Mouse (Mus musculus): Measurements from ENCODE around the gene Fgd5. TPM values are rescaled to one million over a fixed set of nuclear protein-coding genes. Genes with fewer than 3 reads are reported as not detected.
A peak's percentile ranks its signal among the peaks of the same experiment; 100 is the strongest.

Fgd5 gene
- polyA plus RNA-seq, 1 experiment from 2014 or later, result 11.6 TPM

DNA sequence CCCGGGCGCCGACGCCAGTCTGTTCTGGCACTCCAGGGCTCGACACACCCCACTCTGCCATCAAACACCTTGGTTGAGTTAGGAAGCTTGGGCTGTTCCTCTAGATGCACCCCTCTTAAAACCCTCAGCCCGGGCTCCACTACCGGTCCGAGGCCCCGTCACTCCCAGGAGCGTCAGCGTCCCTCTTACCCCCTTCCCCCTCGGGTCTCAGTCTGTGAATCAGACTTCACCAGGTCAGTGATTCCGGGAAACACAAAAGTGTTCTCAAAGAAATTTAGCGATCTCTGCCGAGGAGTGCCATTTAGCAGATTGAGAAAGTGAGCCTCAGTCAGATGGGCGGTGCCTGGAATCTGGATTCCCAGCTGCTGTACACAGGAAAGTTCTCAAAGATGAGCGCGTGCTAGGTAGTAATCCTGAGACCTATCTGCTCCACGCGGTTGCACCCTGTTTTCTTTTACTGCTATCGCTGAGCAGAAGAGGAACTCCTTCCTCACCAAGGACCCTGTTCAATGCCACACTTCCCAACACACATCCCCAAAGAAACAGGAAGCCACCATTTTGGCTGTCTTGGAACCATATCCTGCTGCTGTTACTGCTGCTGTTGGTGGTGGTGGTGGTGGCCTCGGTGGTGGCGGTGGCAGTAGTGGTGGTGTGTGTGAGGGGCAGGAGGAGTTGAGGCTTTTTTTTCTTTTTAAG is 771 bp downstream of the Fgd5 start:
- Histone ChIP-seq H3K4me3 (peak overlapping the region; percentile 59), H3K27ac (peak overlapping the region; percentile 58), H3K4me1 (replicated peaks) (peaks cover 12% of the 10 kb centered on the region), H3K4me2 (peak overlapping the region; percentile 93), H3K9ac (peak overlapping the region; percentile 59), H3K27me3 (peaks cover 39% of the 10 kb centered on the region), H3K9me3 (replicated peaks) (no peaks in the 10 kb centered on the region), H3K36me3 (no peaks in the 10 kb centered on the region)
- ATAC-seq (replicated peaks; ENCODE audit: insufficient number of reproducible peaks, insufficient read depth, low FRiP score, low read depth), result no peak
- WGBS, result 7% methylated on average over 23 of the region's 23 CpGs

DNA sequence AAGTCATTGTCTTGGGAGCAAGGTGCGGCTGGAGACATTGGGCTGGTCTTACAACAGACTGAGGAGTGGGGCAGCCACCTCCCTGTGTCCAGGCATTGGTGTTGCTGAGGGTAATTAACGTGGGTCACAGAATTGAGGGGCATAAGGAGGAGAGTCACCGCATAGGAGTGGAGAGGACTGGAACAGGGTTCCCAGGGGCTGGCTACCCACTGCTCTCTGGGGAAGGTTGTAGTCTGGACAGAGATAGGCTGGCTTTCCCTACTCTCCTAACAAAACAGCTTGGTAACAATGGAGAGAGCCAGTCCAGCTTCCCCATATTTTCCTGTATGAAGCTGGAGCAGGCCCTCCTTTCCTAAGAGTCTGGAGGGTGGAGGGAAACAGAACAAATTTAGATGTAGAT is 1.3 kb downstream of the Fgd5 start:
- H3K4me1 ChIP-seq (replicated peaks), result peaks cover 12% of the 10 kb centered on the region
- H3K9me3 ChIP-seq (replicated peaks), result no peaks in the 10 kb centered on the region
- ATAC-seq (replicated peaks; ENCODE audit: insufficient number of reproducible peaks, insufficient read depth, low FRiP score, low read depth), result no peak
- peaks cover 39% of the 10 kb centered on the region for H3K27me3 ChIP-seq
- H3K36me3 ChIP-seq, result no peaks in the 10 kb centered on the region
- peak overlapping the region; percentile 58 for H3K27ac ChIP-seq
- 58% methylated on average over 3 of the region's 3 CpGs for WGBS
- peak overlapping the region; percentile 59 for H3K4me3 ChIP-seq
- H3K4me2 ChIP-seq, result peak overlapping the region; percentile 93
- 0 out of 2 replicates have a peak overlapping the region, but pooled peaks have one; percentile 59 for H3K9ac ChIP-seq

DNA sequence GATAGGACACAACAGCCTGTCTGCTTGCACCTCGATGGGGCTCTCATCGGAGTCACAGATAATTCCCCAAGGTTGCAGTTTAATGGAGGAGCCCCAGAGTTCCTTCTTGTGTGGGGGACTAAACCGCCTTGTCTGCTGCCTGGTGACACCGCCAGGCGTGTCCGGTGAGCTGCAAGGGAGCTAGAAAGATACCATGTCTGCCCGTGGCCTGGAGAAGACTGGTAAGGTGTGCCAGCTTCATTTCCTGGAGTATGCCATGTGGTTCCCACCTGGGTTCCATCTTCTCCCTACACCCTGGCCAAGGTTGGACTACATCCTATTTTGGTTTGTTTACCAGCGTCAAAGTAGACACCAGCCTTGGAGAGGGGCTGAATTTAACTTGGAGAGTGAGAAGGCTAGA is 11.4 kb downstream of the Fgd5 start:
- no peak overlapping the region for H3K27ac ChIP-seq
- H3K4me1 ChIP-seq (replicated peaks), result peaks cover 7% of the 10 kb centered on the region; the same call in 1 of the 2 replicates
- 0 out of 2 replicates have a peak, but pooled peaks cover 6% of the 10 kb centered on the region for H3K27me3 ChIP-seq
- H3K9me3 ChIP-seq (replicated peaks), result no peaks in the 10 kb centered on the region
- no peak overlapping the region for H3K4me3 ChIP-seq
- WGBS, result 86% methylated on average over 8 of the region's 8 CpGs
- H3K36me3 ChIP-seq, result no peaks in the 10 kb centered on the region
- no peak overlapping the region for H3K9ac ChIP-seq
- no peak overlapping the region for H3K4me2 ChIP-seq
- no peak for ATAC-seq (replicated peaks; ENCODE audit: insufficient number of reproducible peaks, insufficient read depth, low FRiP score, low read depth)

DNA sequence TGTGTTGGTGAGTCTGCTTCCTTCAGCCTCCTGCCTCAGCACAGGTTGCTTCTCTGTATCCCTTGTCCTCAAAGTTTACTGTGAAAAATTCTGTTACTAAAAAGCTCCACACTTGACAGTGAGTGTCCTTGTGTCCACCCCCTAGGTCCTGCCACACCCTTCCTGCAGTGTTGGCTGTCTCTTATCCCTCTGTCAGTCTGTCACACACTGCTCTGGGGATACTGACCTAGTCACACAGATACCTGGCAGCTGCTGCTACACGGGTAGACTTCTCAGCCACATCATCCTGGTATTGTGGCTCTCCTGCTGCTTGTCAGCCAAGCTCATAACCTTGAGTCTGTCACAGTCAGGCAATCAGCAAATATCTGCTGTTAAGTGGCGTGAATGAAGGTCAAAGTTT is 14.1 kb downstream of the Fgd5 start:
- Histone ChIP-seq H3K27me3 (0 out of 2 replicates have a peak, but pooled peaks cover 6% of the 10 kb centered on the region), H3K4me3 (no peak overlapping the region), H3K36me3 (no peaks in the 10 kb centered on the region), H3K27ac (no peak overlapping the region), H3K9ac (no peak overlapping the region), H3K9me3 (replicated peaks) (no peaks in the 10 kb centered on the region), H3K4me1 (replicated peaks) (peaks cover 7% of the 10 kb centered on the region; the same call in 1 of the 2 replicates), H3K4me2 (no peak overlapping the region)
- no peak for ATAC-seq (replicated peaks; ENCODE audit: insufficient number of reproducible peaks, insufficient read depth, low FRiP score, low read depth)
- WGBS, result 54% methylated on average over 2 of the region's 2 CpGs

DNA sequence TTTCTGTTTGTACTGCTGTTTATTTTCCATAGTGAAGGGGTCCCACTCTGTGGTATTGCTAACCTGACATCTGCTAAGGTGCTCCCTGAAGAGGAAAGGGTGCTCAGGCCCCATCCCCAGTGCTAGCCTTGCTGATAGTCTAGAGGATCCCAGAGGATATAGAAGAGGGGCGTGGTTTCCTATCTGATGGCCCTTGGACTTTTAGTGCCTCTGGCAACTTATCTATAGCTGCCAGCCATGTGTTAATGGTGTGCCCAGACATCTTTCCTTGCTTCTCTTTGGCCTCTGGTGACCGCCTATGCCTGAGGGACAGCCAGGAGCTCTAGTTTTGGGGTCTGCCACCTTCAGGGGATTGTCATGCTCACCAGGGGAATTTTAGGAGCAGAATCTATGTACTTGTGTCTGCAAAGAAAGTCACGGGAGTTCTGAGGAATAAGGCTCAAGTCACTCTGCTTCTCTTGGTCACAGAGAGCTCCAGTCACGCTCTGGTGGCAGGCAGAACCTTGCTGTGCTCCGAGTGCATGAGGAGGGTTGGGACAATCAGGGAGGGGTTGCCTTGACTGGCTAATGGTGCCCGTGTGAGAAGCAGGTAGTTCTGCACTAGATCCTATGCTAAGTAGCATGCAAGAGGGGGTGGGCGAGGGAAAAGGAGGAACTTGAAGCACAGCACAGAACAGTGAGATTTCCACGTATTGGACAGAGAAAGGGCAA is 15.3 kb downstream of the Fgd5 start:
- no peak overlapping the region for H3K27ac ChIP-seq
- 0 out of 2 replicates have a peak, but pooled peaks cover under 1% of the 10 kb centered on the region for H3K27me3 ChIP-seq
- no peak for ATAC-seq (replicated peaks; ENCODE audit: insufficient number of reproducible peaks, insufficient read depth, low FRiP score, low read depth)
- H3K4me2 ChIP-seq, result no peak overlapping the region
- WGBS, result 65% methylated on average over 8 of the region's 8 CpGs
- H3K36me3 ChIP-seq, result no peaks in the 10 kb centered on the region
- no peak overlapping the region for H3K9ac ChIP-seq
- H3K4me1 ChIP-seq (replicated peaks), result peaks cover 7% of the 10 kb centered on the region; the same call in 1 of the 2 replicates
- no peak overlapping the region for H3K4me3 ChIP-seq
- no peaks in the 10 kb centered on the region for H3K9me3 ChIP-seq (replicated peaks)

DNA sequence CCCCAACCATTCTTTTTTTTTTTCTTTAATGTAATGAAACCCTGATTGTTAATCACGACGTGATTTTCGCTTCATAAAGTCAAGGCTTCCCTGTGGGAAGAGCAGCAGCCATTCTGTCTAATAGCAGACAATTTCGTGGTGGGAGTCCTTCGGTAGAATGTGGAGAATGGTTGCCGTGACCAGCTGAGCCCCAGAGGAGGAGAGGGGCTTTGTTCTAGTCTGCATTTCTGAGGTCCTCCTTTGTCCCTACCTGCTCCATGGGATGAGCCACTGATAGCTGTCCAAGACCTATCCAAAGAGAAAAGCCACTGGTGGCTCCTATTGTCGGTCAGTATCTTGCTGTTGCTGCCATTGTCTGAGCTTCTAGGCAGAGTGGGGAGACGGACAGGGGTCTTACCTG is 17.4 kb downstream of the Fgd5 start:
- no peak for ATAC-seq (replicated peaks; ENCODE audit: insufficient number of reproducible peaks, insufficient read depth, low FRiP score, low read depth)
- peaks cover 4% of the 10 kb centered on the region for H3K4me1 ChIP-seq (replicated peaks)
- no peak overlapping the region for H3K9ac ChIP-seq
- no peaks in the 10 kb centered on the region for H3K9me3 ChIP-seq (replicated peaks)
- no peak overlapping the region for H3K4me2 ChIP-seq
- whole genome bisulfite sequencing, result 83% methylated on average over 8 of the region's 8 CpGs
- no peaks in the 10 kb centered on the region for H3K36me3 ChIP-seq
- H3K27ac ChIP-seq, result no peak overlapping the region
- no peaks in the 10 kb centered on the region for H3K27me3 ChIP-seq
- H3K4me3 ChIP-seq, result no peak overlapping the region

DNA sequence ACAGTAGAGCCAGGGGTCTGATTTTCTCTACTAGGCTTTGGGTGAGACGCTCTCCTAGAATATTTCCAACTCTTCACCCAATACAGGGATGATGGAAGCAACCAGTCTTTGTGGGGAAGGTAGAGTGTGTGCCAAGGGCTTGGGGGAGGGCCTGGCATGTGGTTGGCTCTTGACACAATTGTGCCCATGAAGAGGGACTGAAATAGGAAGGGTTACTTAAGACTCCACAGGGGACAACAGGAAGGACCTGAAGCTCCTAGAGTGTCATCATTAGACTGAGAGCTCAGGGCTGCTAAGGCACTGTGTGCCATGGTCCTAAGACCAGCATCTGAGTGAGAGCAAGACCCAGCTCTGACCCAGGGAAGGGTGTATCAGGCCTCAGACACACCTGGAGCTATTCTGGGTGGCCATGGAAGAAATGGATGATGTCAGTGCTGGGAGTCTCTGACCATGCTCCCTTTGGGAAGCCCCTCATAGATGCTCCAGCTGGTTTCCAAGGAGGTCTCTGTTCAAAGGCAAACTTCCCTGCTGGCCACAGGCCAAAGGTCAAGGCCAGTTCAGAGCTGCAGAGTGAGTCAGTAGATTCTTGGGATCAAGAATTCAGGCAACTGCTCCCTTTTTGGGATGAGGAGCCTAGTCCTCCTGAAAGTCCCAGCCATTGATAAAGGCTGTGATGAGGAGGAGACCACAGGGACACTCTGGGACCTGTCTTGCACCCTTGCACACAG is 24.0 kb downstream of the Fgd5 start:
- Histone ChIP-seq H3K4me2 (no peak overlapping the region), H3K27me3 (no peaks in the 10 kb centered on the region), H3K4me1 (replicated peaks) (peaks cover 4% of the 10 kb centered on the region; the same call in 1 of the 2 replicates), H3K4me3 (no peak overlapping the region), H3K36me3 (no peaks in the 10 kb centered on the region), H3K9me3 (replicated peaks) (no peaks in the 10 kb centered on the region), H3K9ac (no peak overlapping the region), H3K27ac (no peak overlapping the region)
- WGBS, result 94% methylated on average over 1 of the region's 1 CpGs
- no peak for ATAC-seq (replicated peaks; ENCODE audit: insufficient number of reproducible peaks, insufficient read depth, low FRiP score, low read depth)

DNA sequence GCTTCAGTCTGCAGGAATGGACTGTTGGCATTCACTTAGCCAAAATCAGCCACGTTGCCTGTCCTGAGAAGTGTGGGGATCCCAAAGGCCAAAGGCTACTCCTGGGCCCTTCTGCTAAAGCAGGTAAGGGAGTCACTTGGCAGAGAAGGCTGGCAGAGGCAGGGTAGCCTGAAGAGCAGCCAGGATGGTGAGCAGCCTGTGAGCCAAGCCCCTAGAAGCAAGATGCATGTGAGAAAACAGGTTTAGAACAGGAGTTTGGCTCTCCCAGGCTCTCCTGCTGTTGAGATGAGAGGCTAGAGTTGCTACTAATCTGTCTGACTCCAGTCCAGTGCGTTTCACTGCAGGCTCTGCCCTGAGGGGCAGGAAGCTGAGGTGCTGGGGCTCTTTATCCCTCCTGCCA is 25.0 kb downstream of the Fgd5 start:
- WGBS, result 43% methylated on average over 2 of the region's 2 CpGs
- H3K27ac ChIP-seq, result no peak overlapping the region
- no peaks in the 10 kb centered on the region for H3K9me3 ChIP-seq (replicated peaks)
- no peak overlapping the region for H3K4me2 ChIP-seq
- H3K9ac ChIP-seq, result no peak overlapping the region
- H3K27me3 ChIP-seq, result no peaks in the 10 kb centered on the region
- no peak overlapping the region for H3K4me3 ChIP-seq
- H3K36me3 ChIP-seq, result no peaks in the 10 kb centered on the region
- H3K4me1 ChIP-seq (replicated peaks), result peaks cover 4% of the 10 kb centered on the region; the same call in 1 of the 2 replicates
- ATAC-seq (replicated peaks; ENCODE audit: insufficient number of reproducible peaks, insufficient read depth, low FRiP score, low read depth), result no peak

DNA sequence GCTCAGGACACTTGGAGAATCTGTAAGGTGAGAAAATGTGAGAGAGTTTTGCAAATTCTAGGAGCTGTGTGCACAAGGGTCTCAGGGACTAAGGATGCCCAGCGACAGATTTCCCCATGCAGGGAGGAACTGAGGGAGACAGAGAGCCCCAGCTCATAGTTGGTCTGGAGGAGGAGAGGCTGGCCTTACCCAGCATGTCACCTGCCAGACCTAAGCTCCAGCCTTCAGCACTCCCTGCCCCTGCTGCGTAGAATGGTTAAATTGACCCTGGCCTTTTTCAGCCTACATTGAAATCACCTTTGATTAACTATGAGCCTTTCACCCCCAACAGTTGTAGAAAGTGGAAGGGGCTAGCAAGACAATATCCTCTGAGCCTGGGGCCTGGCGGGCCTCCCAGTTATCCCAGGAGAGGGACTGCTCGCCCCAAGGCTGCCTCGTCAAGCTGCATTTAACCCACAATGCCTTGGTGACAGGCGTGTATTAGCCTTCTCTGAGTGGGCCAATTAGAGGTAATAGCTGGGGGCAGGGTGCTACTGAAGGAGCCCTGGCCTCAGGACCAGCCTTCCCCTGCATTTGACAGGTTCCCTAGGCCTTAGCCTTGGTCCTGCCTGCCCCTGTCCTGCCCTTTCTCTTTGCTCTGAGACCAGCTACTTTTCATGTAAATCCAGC is 25.6 kb downstream of the Fgd5 start:
- 48% methylated on average over 6 of the region's 6 CpGs for WGBS
- H3K4me3 ChIP-seq, result no peak overlapping the region
- ATAC-seq (replicated peaks; ENCODE audit: insufficient number of reproducible peaks, insufficient read depth, low FRiP score, low read depth), result no peak

DNA sequence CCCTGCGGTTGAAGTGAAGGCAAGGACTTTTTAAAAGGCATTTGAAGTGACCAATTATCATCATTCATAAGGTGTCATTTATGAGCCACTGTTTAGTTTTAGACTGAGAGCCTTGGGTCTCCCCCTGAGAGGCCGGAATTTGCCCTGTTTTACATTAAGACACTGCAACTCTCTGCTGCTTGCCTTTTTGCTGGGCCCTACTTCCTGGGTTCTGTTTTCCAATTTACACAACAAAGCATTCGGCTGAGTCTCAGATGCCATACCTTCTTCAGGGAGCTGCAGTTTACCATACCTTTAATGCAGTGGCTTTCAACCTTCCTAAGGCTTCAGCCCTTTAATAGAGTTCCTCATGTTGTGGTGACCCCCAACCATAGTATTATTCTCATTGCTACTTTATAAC is 26.1 kb downstream of the Fgd5 start:
- Histone ChIP-seq H3K9ac (no peak overlapping the region), H3K36me3 (no peaks in the 10 kb centered on the region), H3K9me3 (replicated peaks) (no peaks in the 10 kb centered on the region), H3K4me1 (replicated peaks) (peaks cover 4% of the 10 kb centered on the region; the same call in 1 of the 2 replicates), H3K4me2 (no peak overlapping the region), H3K4me3 (no peak overlapping the region), H3K27ac (no peak overlapping the region), H3K27me3 (no peaks in the 10 kb centered on the region)
- 59% methylated on average over 3 of the region's 3 CpGs for WGBS
- ATAC-seq (replicated peaks; ENCODE audit: insufficient number of reproducible peaks, insufficient read depth, low FRiP score, low read depth), result no peak

More for the DNA sequence above, 25.6 kb downstream of the Fgd5 start:
- Histone ChIP-seq H3K27me3 (no peaks in the 10 kb centered on the region), H3K9me3 (replicated peaks) (no peaks in the 10 kb centered on the region), H3K4me1 (replicated peaks) (peaks cover 4% of the 10 kb centered on the region; the same call in 1 of the 2 replicates), H3K36me3 (no peaks in the 10 kb centered on the region), H3K9ac (no peak overlapping the region), H3K27ac (no peak overlapping the region), H3K4me2 (no peak overlapping the region)

DNA sequence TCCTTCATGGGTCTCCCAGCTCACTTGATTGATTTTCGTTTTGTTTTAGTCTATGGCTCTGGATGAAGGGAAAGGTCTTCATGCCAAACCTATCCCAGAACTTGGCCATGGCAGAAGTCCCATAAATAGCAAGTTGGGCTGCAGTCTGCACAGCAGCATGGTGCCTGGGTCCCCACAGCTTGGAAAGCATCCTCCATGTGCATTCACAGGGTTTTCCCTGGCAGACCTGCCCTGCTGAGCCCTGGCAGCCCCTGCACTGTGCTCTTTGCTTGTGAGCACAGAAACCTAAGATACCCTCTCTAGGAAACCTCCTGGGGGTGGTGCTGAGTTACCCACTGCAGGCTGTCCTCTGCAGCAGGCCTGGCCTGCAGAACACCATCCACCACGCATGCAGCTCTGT is 32.2 kb downstream of the Fgd5 start:
- H3K4me1 ChIP-seq (replicated peaks), result peaks cover 3% of the 10 kb centered on the region
- ATAC-seq (replicated peaks; ENCODE audit: insufficient number of reproducible peaks, insufficient read depth, low FRiP score, low read depth), result no peak
- no peaks in the 10 kb centered on the region for H3K36me3 ChIP-seq
- no peak overlapping the region for H3K9ac ChIP-seq
- 71% methylated on average over 2 of the region's 2 CpGs for WGBS
- H3K4me2 ChIP-seq, result no peak overlapping the region
- H3K27ac ChIP-seq, result no peak overlapping the region
- H3K4me3 ChIP-seq, result no peak overlapping the region
- no peaks in the 10 kb centered on the region for H3K27me3 ChIP-seq
- H3K9me3 ChIP-seq (replicated peaks), result no peaks in the 10 kb centered on the region
